In the genomic region with DNA sequence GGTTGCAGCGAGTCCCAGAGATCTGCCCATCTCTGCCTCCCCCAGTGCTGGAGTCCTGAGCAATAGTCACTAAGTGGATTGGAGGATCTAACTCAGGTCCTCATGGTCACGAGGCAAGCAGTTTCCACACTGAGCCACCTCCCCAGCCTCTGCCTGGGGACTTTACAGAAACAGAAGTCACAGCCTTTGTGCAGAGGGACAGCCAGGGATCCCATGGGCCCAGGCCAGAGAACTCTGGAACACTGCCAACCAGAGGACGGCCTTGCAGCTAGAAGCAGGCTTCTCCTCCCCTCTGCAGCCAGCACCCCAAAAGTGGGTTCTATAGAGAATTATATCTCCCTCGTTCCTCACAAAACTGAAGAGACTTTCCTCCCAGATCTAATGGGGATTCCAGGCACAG, we compare ENCODE assay signal across 9 mouse cellular contexts. TPM values are rescaled to one million over a fixed set of nuclear protein-coding genes. Genes with fewer than 3 reads are reported as not detected.
DNase-seq lines count a peak whose midpoint lies in the region; ATAC-seq and TF ChIP-seq lines count a peak whose summit lies in the region.
"Had no signal": no experiment of that assay in that cellular context is flagged by ENCODE, and none has a peak within 500 bp of the region (broad histone marks: within the 10 kb centered on the region; RNA-seq: fewer than 3 reads in every experiment).

No protein-coding gene starts in this region.

- no peak overlapping the region for H3K4me2 ChIP-seq in kidney, embryonic 14.5 days (replicated peaks; ENCODE audit: low read depth, low read length)
- H3K4me2 ChIP-seq in heart, embryonic 12.5 days = no peak overlapping the region
- H3K4me2 ChIP-seq in intestine, embryonic 15.5 days (replicated peaks) = no peak overlapping the region

- no peak for ATAC-seq in kidney, embryonic 14.5 days (ENCODE audit: low FRiP score, low TSS enrichment)
- no peak for ATAC-seq in heart, embryonic 12.5 days (ENCODE audit: insufficient number of reproducible peaks, low FRiP score)
- ATAC-seq in intestine, embryonic 15.5 days = no peak
- ATAC-seq in erythroblast, adult 5-6 weeks (replicated peaks; ENCODE audit: low FRiP score, poor library complexity, severe bottlenecking) = no peak

- peaks cover 18% of the 10 kb centered on the region for H3K4me1 ChIP-seq in kidney, embryonic 14.5 days (ENCODE audit: control insufficient read depth, insufficient read depth, low read length)
- H3K4me1 ChIP-seq in bone marrow macrophage, adult 2 months (ENCODE audit: control insufficient read depth, insufficient read depth, low read length) = peaks cover 43% of the 10 kb centered on the region
- peaks cover 44% of the 10 kb centered on the region for H3K4me1 ChIP-seq in heart, embryonic 12.5 days (replicated peaks)
- peaks cover 24% of the 10 kb centered on the region for H3K4me1 ChIP-seq in intestine, embryonic 15.5 days (replicated peaks)

- no peak overlapping the region for H3K9ac ChIP-seq in kidney, embryonic 14.5 days (ENCODE audit: low read depth, low read length)
- H3K9ac ChIP-seq in heart, embryonic 12.5 days = peak overlapping the region; percentile 25; the same call in 1 of the 2 replicates
- H3K9ac ChIP-seq in intestine, embryonic 15.5 days = no peak overlapping the region

- WGBS in kidney, embryonic 14.5 days = 61% methylated on average over 4 of the region's 4 CpGs
- 49% methylated on average over 4 of the region's 4 CpGs for WGBS in heart, embryonic 12.5 days
- 49% methylated on average over 4 of the region's 4 CpGs for WGBS in intestine, embryonic 15.5 days

- no peak for TF ChIP-seq CTCF in bone marrow macrophage, adult 2 months (IDR thresholded peaks at IDR 0.05; ENCODE audit: low read depth, low read length)

- no peaks in the 10 kb centered on the region for H3K27me3 ChIP-seq in kidney, embryonic 14.5 days (ENCODE audit: control insufficient read depth, insufficient read depth, low read length)
- no peaks in the 10 kb centered on the region for H3K27me3 ChIP-seq in heart, embryonic 12.5 days (replicated peaks)
- H3K27me3 ChIP-seq in intestine, embryonic 15.5 days (replicated peaks) = peaks cover 4% of the 10 kb centered on the region; the same call in 1 of the 2 replicates

- H3K4me3 ChIP-seq in kidney, embryonic 14.5 days (ENCODE audit: low read length) = no peak overlapping the region
- no peak overlapping the region for H3K4me3 ChIP-seq in bone marrow macrophage, adult 2 months (ENCODE audit: insufficient read depth, low read length)
- H3K4me3 ChIP-seq in heart, embryonic 12.5 days = no peak overlapping the region
- no peak overlapping the region for H3K4me3 ChIP-seq in intestine, embryonic 15.5 days (replicated peaks)

- no peaks in the 10 kb centered on the region for H3K9me3 ChIP-seq in kidney, embryonic 14.5 days (ENCODE audit: control insufficient read depth, low read length)
- no peaks in the 10 kb centered on the region for H3K9me3 ChIP-seq in heart, embryonic 12.5 days (replicated peaks)
- no peaks in the 10 kb centered on the region for H3K9me3 ChIP-seq in intestine, embryonic 15.5 days

- no peaks in the 10 kb centered on the region for H3K36me3 ChIP-seq in kidney, embryonic 14.5 days (ENCODE audit: control insufficient read depth, insufficient read depth, low read length)
- H3K36me3 ChIP-seq in heart, embryonic 12.5 days = no peaks in the 10 kb centered on the region
- H3K36me3 ChIP-seq in intestine, embryonic 15.5 days = no peaks in the 10 kb centered on the region

- peak; percentile 67 for DNase-seq in kidney, adult 11 months
- peak; percentile 65 to 71 for DNase-seq in layer of hippocampus, postnatal 10 days (ENCODE audit: low spot score in 2 of 2)
- DNase-seq in lung, postnatal 36 days = peak; percentile 82

- TF ChIP-seq POLR2A in bone marrow macrophage, adult 2 months (IDR thresholded peaks at IDR 0.05; ENCODE audit: borderline replicate concordance, low read depth, low read length) = no peak

- H3K27ac ChIP-seq in kidney, embryonic 14.5 days (ENCODE audit: low read depth, low read length) = no peak overlapping the region
- H3K27ac ChIP-seq in bone marrow macrophage, adult 2 months (ENCODE audit: insufficient read depth, low read depth, low read length) = peak overlapping the region; percentile 84
- H3K27ac ChIP-seq in heart, embryonic 12.5 days (ENCODE audit: poor library complexity, severe bottlenecking) = no peak overlapping the region
- H3K27ac ChIP-seq in intestine, embryonic 15.5 days = no peak overlapping the region

RNA-seq across cellular contexts. Expression of a gene that starts 3.8 kb away (rescaled TPM):
- 32.4 and 32.8 TPM in 2 replicates for polyA plus RNA-seq in kidney, embryonic 14.5 days (2014; fragmentation: Nextera tagmentation; extraction: Ambion mirVana)
- polyA plus RNA-seq in bone marrow macrophage, adult 2 months (2012; ENCODE audit: insufficient read depth, insufficient read length, missing spikeins) = 1.4 and 2.1 TPM in 2 replicates
- 7.6 and 9.0 TPM in 2 replicates for polyA plus RNA-seq in heart, embryonic 12.5 days (2016; fragmentation: Nextera tagmentation; extraction: Ambion mirVana)
- 10 to 100 TPM; 43.7 to 55.4 TPM for total RNA-seq in layer of hippocampus, postnatal 10 days (2021)
- polyA plus RNA-seq in intestine, embryonic 15.5 days (2015; fragmentation: Nextera tagmentation; extraction: Ambion mirVana) = 33.4 and 45.0 TPM in 2 replicates
- 5.2 and 6.0 TPM in 2 replicates for total RNA-seq in erythroblast, adult 5-6 weeks (2015; ENCODE audit: low replicate concordance)
- total RNA-seq in erythroblast, adult 5-6 weeks (2017; ENCODE audit: low replicate concordance) = 3.5 and 8.1 TPM in 2 replicates

RNA-seq across cellular contexts. Expression of a gene that starts 4.3 kb away (rescaled TPM):
- 4.3 and 5.3 TPM in 2 replicates for polyA plus RNA-seq in kidney, embryonic 14.5 days (2014; fragmentation: Nextera tagmentation; extraction: Ambion mirVana)
- 19.2 and 21.6 TPM in 2 replicates for polyA plus RNA-seq in bone marrow macrophage, adult 2 months (2012; ENCODE audit: insufficient read depth, insufficient read length, missing spikeins)
- 0.32 and 1.1 TPM in 2 replicates for polyA plus RNA-seq in heart, embryonic 12.5 days (2016; fragmentation: Nextera tagmentation; extraction: Ambion mirVana)
- 10 to 100 TPM; 50.5 to 55.2 TPM for total RNA-seq in layer of hippocampus, postnatal 10 days (2021)
- 2.6 and 3.1 TPM in 2 replicates for polyA plus RNA-seq in intestine, embryonic 15.5 days (2015; fragmentation: Nextera tagmentation; extraction: Ambion mirVana)
- total RNA-seq in erythroblast, adult 5-6 weeks (2015; ENCODE audit: low replicate concordance) = 7.7 and 10.4 TPM in 2 replicates
- 22.4 and 39.6 TPM in 2 replicates for total RNA-seq in erythroblast, adult 5-6 weeks (2017; ENCODE audit: low replicate concordance)

RNA-seq across cellular contexts. Expression of a gene that starts 6.2 kb away (rescaled TPM):
- not detected in 2 replicates for polyA plus RNA-seq in kidney, embryonic 14.5 days (2014; fragmentation: Nextera tagmentation; extraction: Ambion mirVana)
- not detected in 2 replicates for polyA plus RNA-seq in bone marrow macrophage, adult 2 months (2012; ENCODE audit: insufficient read depth, insufficient read length, missing spikeins)
- polyA plus RNA-seq in heart, embryonic 12.5 days (2016; fragmentation: Nextera tagmentation; extraction: Ambion mirVana) = not detected in 2 replicates
- under 1 TPM in 1 of 2 experiments, not detected in 1; 0.49 TPM for total RNA-seq in layer of hippocampus, postnatal 10 days (2021)
- polyA plus RNA-seq in intestine, embryonic 15.5 days (2015; fragmentation: Nextera tagmentation; extraction: Ambion mirVana) = not detected in 2 replicates
- not detected in 2 replicates for total RNA-seq in erythroblast, adult 5-6 weeks (2015; ENCODE audit: low replicate concordance)
- total RNA-seq in erythroblast, adult 5-6 weeks (2017; ENCODE audit: low replicate concordance) = not detected in 2 replicates
- total RNA-seq: ES-E14 had no signal

RNA-seq across cellular contexts. Expression of a gene that starts 26.4 kb away (rescaled TPM):
- 36.3 and 48.8 TPM in 2 replicates for polyA plus RNA-seq in kidney, embryonic 14.5 days (2014; fragmentation: Nextera tagmentation; extraction: Ambion mirVana)
- 4.8 and 5.3 TPM in 2 replicates for polyA plus RNA-seq in bone marrow macrophage, adult 2 months (2012; ENCODE audit: insufficient read depth, insufficient read length, missing spikeins)
- polyA plus RNA-seq in heart, embryonic 12.5 days (2016; fragmentation: Nextera tagmentation; extraction: Ambion mirVana) = 19.9 and 21.6 TPM in 2 replicates
- total RNA-seq in layer of hippocampus, postnatal 10 days (2021) = 100 to 1,000 TPM; 208 to 216 TPM
- polyA plus RNA-seq in intestine, embryonic 15.5 days (2015; fragmentation: Nextera tagmentation; extraction: Ambion mirVana) = 28.7 and 31.0 TPM in 2 replicates
- 1.0 TPM in 1 of 2 replicates, not detected in the other for total RNA-seq in erythroblast, adult 5-6 weeks (2015; ENCODE audit: low replicate concordance)
- 0.98 and 2.0 TPM in 2 replicates for total RNA-seq in erythroblast, adult 5-6 weeks (2017; ENCODE audit: low replicate concordance)
